Mouse (Mus musculus) inflammation-experienced regulatory T-cells, adult 16 weeks (primary cell): Measurements from ENCODE around the gene Stard5. TPM values are rescaled to one million over a fixed set of nuclear protein-coding genes. Genes with fewer than 3 reads are reported as not detected.

Source experiments
- polyA plus RNA-seq: library from polyadenylated mRNA; unstranded; fragments of 100-300 nt; shearing (Covaris generic); gene quantifications from one replicate; pipeline ENCODE4 v1.2.1, GENCODE M21; 2017

Gene Stard5
- 54.8 TPM for polyA plus RNA-seq

GRCm38 (mm10) chr7:83631828-83632681 lies at the start of gene Stard5:
Stard5 (plus strand) TSS chr7:83631959.

GRCm38 (mm10) chr7:83584639-83585471 lies 46.9 kb upstream of the Stard5 start, which contains the start of gene Tmc3:
Tmc3 (plus strand) TSS chr7:83584927.

Other genes with a start within 250 kb of the Stard5 start
- 2.8 TPM for gene Tmc3, start 47.0 kb upstream of the Stard5 start, polyA plus RNA-seq
- 570 TPM for gene Il16, start 113.8 kb downstream of the Stard5 start, polyA plus RNA-seq
- gene Cfap161, start 162.9 kb downstream of the Stard5 start, polyA plus RNA-seq, result not detected